Mouse (Mus musculus) spleen, adult 10 weeks (tissue): ENCODE results near the gene Tmeff2. TPM values are rescaled to one million over a fixed set of nuclear protein-coding genes. Genes with fewer than 3 reads are reported as not detected.

Experiments used
- polyA plus RNA-seq: library from polyadenylated mRNA; stranded (reverse); fragments of 350-450 nt; fragmentation: Illumina TruSeq; extraction: RNeasy Lipid Tissue Mini Kit (QIAGEN cat#74804); gene quantifications from one replicate; pipeline ENCODE4 v1.2.3, GENCODE M21; 2015; ENCODE audit warnings: low replicate concordance; ENCODE audit not compliant: insufficient read depth

Gene Tmeff2
- polyA plus RNA-seq: 0.07 TPM

DNA sequence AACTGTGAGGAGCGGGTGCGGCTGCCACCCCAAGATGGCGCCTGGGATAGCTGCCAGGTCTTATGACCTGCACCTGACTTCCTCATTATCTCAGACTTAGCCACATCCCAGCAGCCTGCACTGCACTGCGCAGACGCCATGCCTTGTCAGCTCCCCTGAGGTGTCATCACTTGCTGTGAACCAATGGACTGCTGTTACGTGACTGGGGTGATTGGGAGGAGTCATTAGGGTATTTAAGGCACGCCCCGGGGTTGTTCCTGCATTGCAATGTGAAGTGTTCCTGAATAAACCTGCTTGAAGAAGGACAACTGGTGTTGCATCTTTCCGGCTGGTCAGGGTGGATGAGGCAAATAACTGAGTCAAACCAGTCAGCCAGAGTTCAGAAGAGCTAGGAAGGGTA lies at the start of gene Tmeff2:
Gene Tmeff2 (plus strand): TSS at position 262 of the 400 bp plus-strand sequence.

